Mouse (Mus musculus) bone marrow, adult 2 months (tissue): ENCODE data around the gene Wdr86. TPM values are rescaled to one million over a fixed set of nuclear protein-coding genes. Genes with fewer than 3 reads are reported as not detected.
"Not testable (repeated sequence)": the region's sequence is repeated elsewhere in the genome, so short reads cannot be mapped to it uniquely, and the experiment has no call there.

ENCODE experiments used
- H3K27ac ChIP-seq: fragments of 200-500 bp; 2 replicates; pipeline ENCODE4 v1.5.1; 2012; ENCODE audit warnings: low read depth, mild to moderate bottlenecking, control low read depth, inconsistent platforms, low read length; ENCODE audit not compliant: control insufficient read depth, poor library complexity, insufficient read depth
- H3K4me1 ChIP-seq: fragments of 200-500 bp; 2 replicates; pipeline ENCODE4 v1.6.1; 2011; ENCODE audit warnings: low read length; ENCODE audit not compliant: control insufficient read depth, insufficient read depth
- H3K4me3 ChIP-seq: fragments of 200-500 bp; replicated peaks from 2 replicates; pipeline ENCODE3; 2011; ENCODE audit warnings: mild to moderate bottlenecking, low read depth, low read length, control low read depth; ENCODE audit not compliant: control insufficient read depth
- CTCF ChIP-seq: fragments of 200-500 bp; IDR thresholded peaks from 2 replicates; pipeline ENCODE4 v1.5.1; 2011; ENCODE audit warnings: low read length, control low read depth; ENCODE audit not compliant: control insufficient read depth, insufficient read depth
- POLR2A ChIP-seq: fragments of 200-500 bp; IDR thresholded peaks from 2 replicates; pipeline ENCODE4 v1.6.1; 2011; ENCODE audit warnings: low read depth, mild to moderate bottlenecking, control low read depth, low read length, borderline replicate concordance; ENCODE audit not compliant: control insufficient read depth
- WGBS: fragments of 180-500 bp; shearing (Covaris S2); methylation state at CpG from one replicate; pipeline ENCODE4 v1.1.7; 2018; 5-methylcytosine and 5-hydroxymethylcytosine counted together
- polyA plus RNA-seq: library from polyadenylated mRNA; stranded (reverse); fragments of >200 nt; gene quantifications from 2 replicates; pipeline ENCODE4 v1.2.4, GENCODE M21; 2011; ENCODE audit warnings: low replicate concordance; ENCODE audit not compliant: missing spikeins, insufficient read depth, insufficient read length

Wdr86 gene
- polyA plus RNA-seq = 3.8 and 9.1 TPM in 2 replicates

DNA sequence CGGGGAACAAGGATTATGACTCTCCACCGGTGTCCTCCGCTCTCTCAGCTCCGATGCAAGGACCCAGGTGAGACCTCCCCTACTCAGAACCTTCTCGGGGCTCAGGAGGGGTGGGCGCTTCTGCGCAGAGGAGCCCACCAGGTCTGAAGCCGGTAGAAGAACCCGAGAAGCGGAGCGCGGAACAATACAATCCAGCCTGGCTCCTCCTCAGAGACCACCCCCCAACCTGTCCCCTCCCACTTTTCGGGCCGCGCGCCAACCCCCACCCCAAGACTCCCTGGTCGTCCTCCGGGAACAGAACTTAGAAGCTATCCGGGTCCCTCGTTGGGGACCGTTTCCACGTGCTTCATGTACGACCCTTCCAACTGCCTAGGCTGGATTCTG, at the start of gene Wdr86:
Gene Wdr86, minus strand, starts transcription at position 240 of the 384 bp plus-strand sequence.
- H3K4me3 ChIP-seq = no peak within 1 kb of the TSS
- no peaks in the 10 kb centered on the region; the same call in 1 of the 2 replicates for H3K4me1 ChIP-seq
- no peak within 1 kb of the TSS; the same call in 1 of the 2 replicates for H3K27ac ChIP-seq
- WGBS = 2% methylated on average over 23 of the region's 23 CpGs
- TF ChIP-seq POLR2A (no peak), CTCF (no peak)

DNA sequence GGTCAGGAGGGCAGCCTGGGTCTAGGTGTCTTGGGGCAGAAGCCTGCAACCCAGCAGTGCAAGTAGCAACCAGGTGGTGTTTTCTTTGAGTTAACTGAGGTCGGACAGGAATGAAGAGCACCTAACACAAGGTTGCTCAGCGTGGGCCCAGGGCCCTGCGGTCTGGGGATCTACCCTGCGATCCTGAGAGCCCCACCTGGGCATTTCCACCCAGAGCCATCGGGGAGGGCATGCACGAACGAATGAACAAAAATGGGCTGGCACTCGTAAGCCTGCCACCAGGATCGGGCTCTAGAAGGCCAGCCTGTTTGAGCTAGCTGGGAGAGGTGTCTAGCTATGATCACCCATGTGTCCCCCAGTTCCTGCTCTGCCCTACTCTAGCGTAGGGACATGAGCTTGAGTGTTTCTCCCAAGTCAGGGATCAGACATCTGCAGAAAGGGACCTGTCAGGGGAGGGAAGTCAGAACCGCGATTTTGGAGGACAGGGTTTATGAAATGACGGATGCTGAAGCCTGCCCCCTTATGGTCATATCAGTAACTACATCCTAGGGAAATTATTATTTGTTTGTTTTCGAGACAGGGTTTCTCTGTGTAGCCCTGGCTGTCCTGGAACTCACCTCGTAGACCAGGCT, 49.5 kb upstream of the Wdr86 start:
- H3K4me3 ChIP-seq = no peak overlapping the region
- H3K27ac ChIP-seq = no peak overlapping the region
- peak; percentile 48; the same call in 1 of the 2 replicates for TF ChIP-seq CTCF
- no peak for TF ChIP-seq POLR2A
- H3K4me1 ChIP-seq = no peaks in the 10 kb centered on the region
- WGBS = 39% methylated on average over 15 of the region's 15 CpGs

DNA sequence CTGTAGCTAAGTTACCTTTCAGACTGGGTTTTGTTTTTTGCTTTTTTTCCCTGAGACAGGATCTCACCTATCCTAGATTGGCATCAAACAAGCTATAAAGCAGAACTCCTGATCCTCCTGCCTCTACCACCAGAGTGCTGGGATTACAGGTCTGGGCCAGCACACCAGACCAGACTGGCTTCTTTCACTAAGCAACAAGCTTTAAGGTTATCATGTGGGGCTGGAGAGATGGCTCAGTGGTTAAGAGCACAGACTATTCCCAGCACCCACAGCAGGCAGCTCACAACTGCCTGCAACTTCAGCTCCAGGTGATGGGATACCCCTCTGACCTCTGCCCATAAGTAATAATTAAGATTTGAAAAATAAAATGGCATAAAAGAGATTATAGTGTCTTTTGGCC, 48.8 kb upstream of the Wdr86 start:
- Histone ChIP-seq H3K27ac (no peak overlapping the region), H3K4me3 (no peak overlapping the region), H3K4me1 (no peaks in the 10 kb centered on the region)
- TF ChIP-seq CTCF = no peak
- no peak for TF ChIP-seq POLR2A

DNA sequence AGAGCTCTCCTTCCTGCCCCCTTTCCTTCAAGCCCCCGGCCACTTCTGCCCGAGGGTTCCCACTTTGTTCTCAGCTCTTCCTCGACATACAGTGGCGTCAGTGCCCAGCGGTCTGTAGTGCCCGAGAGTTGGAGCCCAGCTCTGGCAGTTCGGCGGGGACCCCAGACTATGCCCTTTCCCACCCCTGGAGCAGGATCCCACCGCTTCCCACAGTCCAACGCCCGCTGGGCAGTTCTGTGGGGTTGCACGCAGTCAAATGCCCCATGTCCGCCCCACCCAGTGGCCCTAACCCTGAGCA, 48.3 kb upstream of the Wdr86 start:
- 68% methylated on average over 13 of the region's 13 CpGs for WGBS
- H3K27ac ChIP-seq = no peak overlapping the region
- no peak overlapping the region for H3K4me3 ChIP-seq
- TF ChIP-seq POLR2A (no peak), CTCF (no peak)
- no peaks in the 10 kb centered on the region for H3K4me1 ChIP-seq

DNA sequence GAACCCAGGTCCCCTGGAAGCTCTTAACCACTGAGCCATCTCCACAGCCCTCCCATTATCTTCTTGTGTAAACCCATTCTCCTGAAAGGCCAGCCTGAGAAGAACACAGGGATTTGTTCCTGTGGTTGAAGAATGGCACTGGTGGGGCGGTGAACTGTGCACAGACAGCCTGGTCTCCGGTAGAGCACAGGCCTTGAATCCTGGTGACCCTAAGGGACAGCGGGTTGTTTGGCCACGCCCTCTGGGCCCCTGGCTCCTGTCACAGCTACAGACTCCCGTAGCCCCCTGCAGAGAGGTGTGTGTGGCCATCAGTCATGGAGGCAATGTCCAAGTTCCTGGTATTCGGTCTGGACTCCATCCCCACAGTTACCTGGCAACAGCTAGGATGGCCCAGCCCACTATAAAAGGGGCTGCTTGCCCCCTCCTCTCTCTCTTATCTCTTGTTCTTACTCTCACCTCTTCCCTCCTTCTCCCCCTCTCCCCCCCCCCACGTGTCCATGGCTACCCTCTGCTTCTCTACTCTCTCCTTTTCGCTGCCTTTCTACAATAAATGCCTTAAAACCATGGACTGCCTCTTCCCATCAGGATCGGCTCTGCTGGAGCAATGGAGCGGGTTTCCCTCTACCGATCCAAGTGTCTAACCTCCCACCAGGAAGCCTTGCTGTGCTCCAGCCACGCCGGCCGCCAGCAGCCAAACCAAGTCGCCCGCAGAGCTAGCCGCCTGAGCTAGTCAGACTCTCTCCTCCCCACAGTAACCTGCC, 47.7 kb upstream of the Wdr86 start:
- TF ChIP-seq POLR2A (no peak), CTCF (no peak)
- H3K27ac ChIP-seq = no peak overlapping the region
- no peaks in the 10 kb centered on the region for H3K4me1 ChIP-seq
- H3K4me3 ChIP-seq = no peak overlapping the region
- WGBS = 78% methylated on average over 17 of the region's 17 CpGs

DNA sequence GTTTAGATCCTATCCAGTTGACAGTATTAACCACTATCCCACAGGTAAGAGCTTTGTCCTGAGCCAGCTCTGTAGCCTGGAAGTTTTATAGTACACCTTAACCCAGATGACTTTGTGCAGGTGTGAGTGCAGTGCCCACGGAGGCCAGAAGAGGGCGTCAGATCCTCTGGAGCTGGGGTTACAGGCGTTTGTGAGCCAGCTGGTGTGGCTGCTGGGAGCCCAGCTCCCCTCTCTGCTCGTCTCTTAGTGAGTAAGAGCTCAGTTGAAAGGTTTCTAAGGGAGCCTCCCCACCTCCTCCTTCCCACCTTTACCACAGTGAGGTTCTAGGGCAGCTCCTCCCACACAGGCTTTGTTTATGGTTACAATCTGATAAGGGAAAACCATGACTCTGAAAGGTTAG, 46.2 kb upstream of the Wdr86 start:
- Histone ChIP-seq H3K4me3 (no peak overlapping the region), H3K4me1 (no peaks in the 10 kb centered on the region), H3K27ac (no peak overlapping the region)
- TF ChIP-seq CTCF (no peak), POLR2A (no peak)
- WGBS = 71% methylated on average over 4 of the region's 4 CpGs

DNA sequence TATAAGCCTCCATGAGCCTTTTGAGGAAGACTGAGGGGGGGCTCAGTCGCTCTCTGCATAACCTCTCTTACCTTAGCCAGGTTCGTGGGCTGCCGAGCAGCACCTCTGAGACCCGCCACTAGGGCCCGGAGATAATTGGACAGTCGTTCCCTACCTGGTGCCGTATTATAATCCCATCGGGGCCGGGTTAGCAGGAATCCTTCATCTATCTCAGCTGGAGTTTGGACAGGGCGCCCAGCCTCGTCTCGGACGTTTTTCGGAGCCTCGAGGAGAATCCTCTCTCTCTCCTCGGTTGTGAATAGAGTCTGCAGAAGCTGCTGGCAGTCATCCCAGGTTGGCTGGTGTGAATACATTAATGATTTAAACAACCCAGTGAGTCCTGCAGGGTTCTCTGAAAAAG, 44.0 kb upstream of the Wdr86 start:
- H3K4me3 ChIP-seq, H3K4me1 ChIP-seq, H3K27ac ChIP-seq: not testable (repeated sequence)
- 89% methylated on average over 16 of the region's 16 CpGs for WGBS

DNA sequence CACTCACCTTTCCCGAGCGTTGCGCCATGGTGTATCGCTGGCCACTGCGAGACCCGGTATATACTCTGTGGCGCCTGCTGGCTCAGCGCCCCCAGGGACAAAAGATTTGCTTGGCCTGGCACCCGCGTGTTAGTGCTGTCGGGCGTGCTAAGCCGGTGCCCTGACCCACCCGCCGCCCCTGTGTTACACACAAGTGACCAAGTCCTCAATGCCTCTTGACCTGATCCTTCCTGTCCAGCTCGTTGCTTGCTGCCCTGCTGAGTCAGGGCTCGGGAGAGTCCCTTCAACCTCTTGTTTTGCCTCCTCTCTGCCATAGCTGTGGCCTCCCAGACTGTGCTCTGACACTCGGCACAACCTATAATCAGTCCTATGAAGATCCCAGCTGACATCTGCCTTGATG, 27.3 kb upstream of the Wdr86 start, which contains the start of gene Crygn:
Gene Crygn, minus strand, starts transcription at position 193 of the 400 bp plus-strand sequence.
- no peak for TF ChIP-seq POLR2A
- no peak for TF ChIP-seq CTCF
- Histone ChIP-seq H3K4me3 (no peak within 1 kb of the TSS), H3K4me1 (no peaks in the 10 kb centered on the region), H3K27ac (no peak within 1 kb of the TSS)
- 77% methylated on average over 18 of the region's 18 CpGs for WGBS

DNA sequence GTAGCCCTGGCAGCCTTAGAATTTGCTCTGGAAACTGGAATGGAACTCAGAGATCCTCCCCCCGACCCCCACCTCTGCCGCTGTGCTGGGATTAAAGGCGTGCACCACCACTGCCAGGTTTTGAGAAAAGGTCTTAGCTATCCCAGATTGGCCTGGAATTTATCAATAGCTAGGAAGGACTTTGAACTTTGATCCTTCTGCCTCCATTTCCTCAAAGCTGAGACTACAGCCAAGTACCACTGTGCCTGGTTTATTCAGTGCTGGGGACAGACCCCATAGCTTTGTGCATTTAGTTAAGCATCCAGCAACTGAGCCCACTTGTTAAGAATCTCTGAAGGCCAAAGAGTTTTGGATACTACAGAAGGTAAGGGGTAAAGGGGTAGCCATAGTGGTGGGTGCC, 26.4 kb upstream of the Wdr86 start:
- 89% methylated on average over 3 of the region's 3 CpGs for WGBS

More for the DNA sequence above, 26.4 kb upstream of the Wdr86 start:
- Histone ChIP-seq H3K4me3 (no peak overlapping the region), H3K27ac (no peak overlapping the region), H3K4me1 (no peaks in the 10 kb centered on the region)
- TF ChIP-seq POLR2A (no peak), CTCF (no peak)
